Mouse (Mus musculus) limb, embryonic 11.5 days (tissue): ENCODE measurements at regions not wholly inside any gene's neighbourhood (a gene's known extent, or its start where the extent isn't known, plus 50 kb on each side); places are given as distances from the start of the nearest gene placed in this dataset.

ENCODE experiments used
- ATAC-seq: fragments of 200-750 bp; cut with Nextera tagmentation; 2 replicates; pipeline ENCODE4 v1.8.0; 2017; ENCODE audit warnings: low read depth; ENCODE audit not compliant: insufficient number of reproducible peaks, low FRiP score, low TSS enrichment
- DNase-seq: peaks from one replicate; pipeline ENCODE4 v3.0.0-alpha.2; 2015; ENCODE audit warnings: low spot score
- H3K27ac ChIP-seq: fragments of 300-500 bp; sonication (generic); replicated peaks from 2 replicates; pipeline ENCODE4 v1.5.1; 2014; ENCODE audit warnings: low read depth, mild to moderate bottlenecking, low read length
- H3K27me3 ChIP-seq: fragments of 300-500 bp; sonication (generic); 2 replicates; pipeline ENCODE4 v1.6.1; 2014; ENCODE audit warnings: mild to moderate bottlenecking, low read length, mixed read lengths; ENCODE audit not compliant: control insufficient read depth, insufficient read depth
- H3K36me3 ChIP-seq: fragments of 300-500 bp; sonication (generic); 2 replicates; pipeline ENCODE4 v1.6.1; 2014; ENCODE audit warnings: mild to moderate bottlenecking, low read length, moderate library complexity, mixed read lengths; ENCODE audit not compliant: control insufficient read depth, insufficient read depth
- H3K4me1 ChIP-seq: fragments of 300-500 bp; sonication (generic); 2 replicates; pipeline ENCODE4 v1.6.1; 2014; ENCODE audit warnings: low read length, mixed read lengths; ENCODE audit not compliant: control insufficient read depth, insufficient read depth
- H3K4me2 ChIP-seq: fragments of 300-500 bp; sonication (generic); 2 replicates; pipeline ENCODE4 v1.6.1; 2014; ENCODE audit warnings: low read depth, mild to moderate bottlenecking, moderate library complexity; ENCODE audit not compliant: severe bottlenecking
- H3K4me3 ChIP-seq: fragments of 300-500 bp; sonication (generic); 2 replicates; pipeline ENCODE4 v1.5.1; 2014; ENCODE audit warnings: low read depth, low read length
- H3K9ac ChIP-seq: fragments of 300-500 bp; sonication (generic); 2 replicates; pipeline ENCODE4 v1.6.1; 2014; ENCODE audit warnings: mild to moderate bottlenecking, low read length
- H3K9me3 ChIP-seq: fragments of 300-500 bp; sonication (generic); 2 replicates; pipeline ENCODE4 v1.6.1; 2016; ENCODE audit warnings: low read length; ENCODE audit not compliant: control insufficient read depth
- WGBS: fragments of 180-500 bp; shearing (Covaris S2); extraction: QIAGEN DNeasy Blood & Tissue Kit; methylation state at CpG from one replicate; pipeline ENCODE4 v1.1.7; 2014; 5-methylcytosine and 5-hydroxymethylcytosine counted together

GRCm38 (mm10) chr17:85536311-85536710 lies 77.1 kb upstream of the Six3 start:
- Histone ChIP-seq H3K9me3 (no peaks in the 10 kb centered on the region), H3K27me3 (no peaks in the 10 kb centered on the region), H3K4me2 (no peak overlapping the region), H3K4me3 (no peak overlapping the region), H3K9ac (no peak overlapping the region), H3K4me1 (no peaks in the 10 kb centered on the region), H3K36me3 (no peaks in the 10 kb centered on the region), H3K27ac (no peak overlapping the region)
- ATAC-seq (no peak), DNase-seq (no peak)
- 87% methylated on average over 3 of the region's 3 CpGs for WGBS

DNA sequence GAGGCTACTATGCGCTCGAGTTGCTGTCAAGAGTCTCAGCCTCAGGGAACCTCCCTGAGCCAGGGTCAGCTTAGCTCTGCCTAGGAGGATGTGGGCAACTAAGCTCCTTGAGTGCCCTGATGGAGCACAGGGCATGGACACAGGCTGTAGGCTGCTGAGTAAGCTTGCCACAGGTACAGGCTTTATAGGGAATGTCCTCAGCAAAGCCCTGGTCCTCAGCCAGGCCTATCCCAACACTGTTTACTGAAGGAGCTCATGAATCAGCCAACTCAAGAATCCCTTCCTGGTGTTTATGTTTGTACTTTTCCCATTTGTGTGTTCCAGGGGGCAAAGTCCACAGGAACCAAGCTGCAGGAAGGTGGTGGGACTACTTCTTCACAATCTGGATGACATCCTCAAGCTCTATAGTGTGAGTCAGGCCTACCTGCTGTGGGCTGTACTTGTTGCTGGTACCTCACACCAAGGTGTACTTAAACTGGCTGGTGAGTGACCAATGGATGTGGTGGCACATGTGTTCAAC lies 72.1 kb upstream of the Six3 start:
- Histone ChIP-seq H3K4me1 (no peaks in the 10 kb centered on the region), H3K27ac (no peak overlapping the region), H3K4me2 (no peak overlapping the region), H3K4me3 (no peak overlapping the region), H3K9ac (no peak overlapping the region), H3K9me3 (no peaks in the 10 kb centered on the region), H3K27me3 (no peaks in the 10 kb centered on the region), H3K36me3 (no peaks in the 10 kb centered on the region)
- 85% methylated on average over 2 of the region's 2 CpGs for WGBS
- ATAC-seq (no peak), DNase-seq (no peak)

GRCm38 (mm10) chr17:85548061-85548460 lies 65.3 kb upstream of the Six3 start:
- ATAC-seq, result no peak
- 91% methylated on average over 5 of the region's 5 CpGs for WGBS

DNA sequence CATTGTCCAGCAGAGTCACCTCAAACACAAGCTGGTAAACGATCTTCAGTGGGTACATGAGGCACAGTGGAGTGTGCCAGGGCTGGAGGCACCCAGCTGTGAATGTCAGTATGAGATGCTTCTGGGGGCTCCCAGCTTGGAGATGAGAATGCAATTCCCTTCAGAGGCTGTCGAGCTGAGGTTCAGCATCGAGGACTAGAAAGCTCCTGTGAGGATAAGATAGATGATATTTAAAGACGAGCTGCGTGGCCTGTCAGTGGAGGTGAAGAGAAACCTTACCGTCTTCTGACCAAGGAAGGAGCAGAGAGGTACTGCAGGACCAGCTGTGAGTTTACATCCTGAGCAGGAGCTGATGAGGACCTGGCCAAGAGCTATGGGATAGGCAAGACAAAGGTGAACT lies 52.4 kb upstream of the Six3 start:
- H3K9ac ChIP-seq, result no peak overlapping the region
- H3K9me3 ChIP-seq, result no peaks in the 10 kb centered on the region
- no peaks in the 10 kb centered on the region for H3K36me3 ChIP-seq
- no peak overlapping the region for H3K4me2 ChIP-seq
- H3K4me1 ChIP-seq, result no peaks in the 10 kb centered on the region
- ATAC-seq (no peak), DNase-seq (peak; percentile 12)
- no peak overlapping the region for H3K4me3 ChIP-seq
- H3K27ac ChIP-seq, result no peak overlapping the region
- 84% methylated on average over 6 of the region's 6 CpGs for WGBS
- no peaks in the 10 kb centered on the region for H3K27me3 ChIP-seq

More at GRCm38 (mm10) chr17:85548061-85548460, 65.3 kb upstream of the Six3 start:
- no peak overlapping the region for H3K4me2 ChIP-seq
- DNase-seq, result peak; percentile 16
- no peak overlapping the region for H3K4me3 ChIP-seq
- H3K36me3 ChIP-seq, result no peaks in the 10 kb centered on the region
- H3K9ac ChIP-seq, result no peak overlapping the region
- no peaks in the 10 kb centered on the region for H3K4me1 ChIP-seq
- H3K27ac ChIP-seq, result no peak overlapping the region
- no peaks in the 10 kb centered on the region for H3K9me3 ChIP-seq
- H3K27me3 ChIP-seq, result no peaks in the 10 kb centered on the region

GRCm38 (mm10) chr17:85562510-85563266 lies 50.7 kb upstream of the Six3 start:
- H3K4me3 ChIP-seq, result no peak overlapping the region
- no peak for DNase-seq

DNA sequence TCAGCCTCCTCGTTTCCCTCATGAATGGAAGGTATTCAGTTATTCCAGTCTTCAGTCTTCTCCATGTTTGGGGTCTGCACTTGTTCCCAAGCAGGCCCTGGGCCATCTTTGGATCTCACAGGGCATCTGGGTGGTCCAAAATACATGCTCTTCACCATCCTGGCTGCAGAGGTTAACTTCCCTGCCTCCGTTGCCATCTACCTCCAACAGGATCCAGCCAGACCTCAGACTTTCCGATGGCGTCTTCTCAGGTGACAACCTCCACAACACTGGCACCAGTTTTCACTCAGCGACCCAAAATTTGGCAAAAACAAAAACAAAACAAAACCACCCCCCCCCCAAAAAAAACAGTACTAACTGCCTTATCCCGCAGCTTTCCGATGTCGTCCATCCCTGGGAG lies 50.0 kb upstream of the Six3 start:
- Histone ChIP-seq H3K4me1 (no peaks in the 10 kb centered on the region), H3K36me3 (no peaks in the 10 kb centered on the region), H3K4me3 (no peak overlapping the region), H3K27ac (no peak overlapping the region), H3K9ac (no peak overlapping the region), H3K4me2 (no peak overlapping the region), H3K9me3 (no peaks in the 10 kb centered on the region), H3K27me3 (no peaks in the 10 kb centered on the region)
- no peak for DNase-seq
- 83% methylated on average over 8 of the region's 8 CpGs for WGBS
- ATAC-seq, result no peak

More at GRCm38 (mm10) chr17:85562510-85563266, 50.7 kb upstream of the Six3 start:
- no peak overlapping the region for H3K4me2 ChIP-seq
- 68% methylated on average over 17 of the region's 17 CpGs for WGBS
- H3K36me3 ChIP-seq, result no peaks in the 10 kb centered on the region
- ATAC-seq, result no peak
- no peak overlapping the region for H3K27ac ChIP-seq
- no peaks in the 10 kb centered on the region for H3K9me3 ChIP-seq
- H3K27me3 ChIP-seq, result no peaks in the 10 kb centered on the region
- no peaks in the 10 kb centered on the region for H3K4me1 ChIP-seq
- H3K9ac ChIP-seq, result no peak overlapping the region
